Mouse (Mus musculus): ENCODE data around the gene Tnfrsf25.
A peak's percentile ranks its signal among the peaks of the same experiment; 100 is the strongest.

The Tnfrsf25 gene

DNA sequence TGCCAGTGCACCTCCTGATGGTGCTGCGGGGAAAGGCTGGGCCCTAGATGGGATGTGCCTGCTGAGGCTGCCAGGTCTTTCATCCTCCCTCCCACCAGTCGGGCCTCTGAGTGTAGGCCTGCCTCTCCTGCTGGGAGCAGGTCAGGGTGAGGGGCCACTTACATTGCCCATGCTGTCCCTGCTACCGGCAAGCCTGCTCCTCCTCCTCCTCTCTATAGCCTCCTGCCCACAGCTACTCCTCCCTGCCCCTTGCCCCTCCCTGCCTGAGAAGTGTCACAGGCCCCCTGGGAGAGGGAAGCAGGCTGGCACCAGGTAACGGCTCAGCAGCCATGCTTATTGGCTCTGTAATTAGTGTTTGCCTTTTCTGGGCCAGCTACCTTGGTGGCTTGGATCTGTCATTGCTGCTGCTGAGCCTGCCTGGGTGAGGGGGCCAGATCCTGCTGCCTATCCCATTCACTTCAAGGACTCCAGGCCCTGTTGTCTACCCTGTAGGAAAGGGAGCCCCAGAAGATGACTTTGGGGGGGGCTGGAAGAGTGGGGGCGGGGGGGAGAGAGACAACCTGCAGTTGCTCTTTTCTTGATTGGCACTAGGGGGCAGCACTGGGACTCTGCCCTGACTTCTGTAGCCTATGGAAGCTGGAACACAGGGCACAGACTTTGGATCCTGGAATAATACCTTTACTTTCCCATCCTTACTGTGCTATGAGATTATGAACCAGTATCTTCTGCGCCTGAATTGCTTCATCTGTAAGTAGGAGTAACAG is 20.6 kb downstream of the Tnfrsf25 start:
- Histone ChIP-seq H3K4me1 (replicated peaks; ENCODE audit: low read depth, low read length) (peaks cover 59% of the 10 kb centered on the region), H3K36me3 (ENCODE audit: insufficient read depth, low read length) (no peaks in the 10 kb centered on the region), H3K9me3 (ENCODE audit: low read length) (no peaks in the 10 kb centered on the region), H3K27me3 (ENCODE audit: insufficient read depth, low read length) (peaks cover 41% of the 10 kb centered on the region), H3K4me3 (replicated peaks; ENCODE audit: low read length) (no peak overlapping the region)
- TF ChIP-seq NANOG (IDR thresholded peaks at IDR 0.05; ENCODE audit: borderline replicate concordance, low read length) (no peak), POU5F1 (IDR thresholded peaks at IDR 0.05; ENCODE audit: borderline replicate concordance, low read length) (no peak), CTCF (conservative IDR thresholded peaks at IDR 0.05; ENCODE audit: low read length) (peak; percentile 54)

- Histone ChIP-seq H3K4me1 (replicated peaks; ENCODE audit: low read depth, low read length) (peaks cover 53% of the 10 kb centered on the region), H3K4me3 (replicated peaks; ENCODE audit: low read length) (no peak overlapping the region), H3K9me3 (ENCODE audit: low read length) (no peaks in the 10 kb centered on the region), H3K36me3 (ENCODE audit: insufficient read depth, low read length) (no peaks in the 10 kb centered on the region), H3K27me3 (ENCODE audit: insufficient read depth, low read length) (peaks cover 40% of the 10 kb centered on the region)
- no peak for TF ChIP-seq POU5F1 (IDR thresholded peaks at IDR 0.05; ENCODE audit: borderline replicate concordance, low read length)
- TF ChIP-seq CTCF (conservative IDR thresholded peaks at IDR 0.05; ENCODE audit: low read length) = no peak
- TF ChIP-seq NANOG (IDR thresholded peaks at IDR 0.05; ENCODE audit: borderline replicate concordance, low read length) = no peak
Measured at GRCm38 (mm10) chr4:152136876-152137250, 21.1 kb downstream of the Tnfrsf25 start.

- Histone ChIP-seq H3K36me3 (ENCODE audit: insufficient read depth, low read length) (no peaks in the 10 kb centered on the region), H3K27me3 (ENCODE audit: insufficient read depth, low read length) (peaks cover 26% of the 10 kb centered on the region), H3K9me3 (ENCODE audit: low read length) (no peaks in the 10 kb centered on the region), H3K4me1 (replicated peaks; ENCODE audit: low read depth, low read length) (peaks cover 35% of the 10 kb centered on the region), H3K4me3 (replicated peaks; ENCODE audit: low read length) (peak overlapping the region; percentile 87)
- TF ChIP-seq CTCF (conservative IDR thresholded peaks at IDR 0.05; ENCODE audit: low read length) (peak; percentile 37), NANOG (IDR thresholded peaks at IDR 0.05; ENCODE audit: borderline replicate concordance, low read length) (no peak), POU5F1 (IDR thresholded peaks at IDR 0.05; ENCODE audit: borderline replicate concordance, low read length) (no peak)
Measured at GRCm38 (mm10) chr4:152138497-152139260, 22.9 kb downstream of the Tnfrsf25 start.

DNA sequence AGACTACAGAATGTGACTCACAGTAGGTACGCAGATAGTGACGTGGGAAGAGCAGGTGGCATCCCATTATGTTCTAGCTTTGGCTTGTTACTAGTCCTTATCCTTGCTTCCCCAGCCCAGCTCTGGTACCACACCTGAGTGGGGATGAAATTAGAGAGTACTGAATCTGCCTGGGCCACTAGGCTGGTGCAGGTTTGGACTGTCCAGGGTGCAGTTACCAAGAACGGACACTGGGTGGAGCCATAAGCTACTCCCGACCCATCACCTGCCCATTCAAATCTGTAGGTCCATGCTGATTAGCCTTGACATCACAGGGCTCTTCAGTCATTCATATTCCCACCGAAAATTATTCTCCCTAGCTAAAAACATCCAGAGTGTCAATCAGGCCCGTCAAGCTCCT is 24.7 kb downstream of the Tnfrsf25 start:
- Histone ChIP-seq H3K4me3 (replicated peaks; ENCODE audit: low read length) (no peak overlapping the region), H3K36me3 (ENCODE audit: insufficient read depth, low read length) (no peaks in the 10 kb centered on the region)

DNA sequence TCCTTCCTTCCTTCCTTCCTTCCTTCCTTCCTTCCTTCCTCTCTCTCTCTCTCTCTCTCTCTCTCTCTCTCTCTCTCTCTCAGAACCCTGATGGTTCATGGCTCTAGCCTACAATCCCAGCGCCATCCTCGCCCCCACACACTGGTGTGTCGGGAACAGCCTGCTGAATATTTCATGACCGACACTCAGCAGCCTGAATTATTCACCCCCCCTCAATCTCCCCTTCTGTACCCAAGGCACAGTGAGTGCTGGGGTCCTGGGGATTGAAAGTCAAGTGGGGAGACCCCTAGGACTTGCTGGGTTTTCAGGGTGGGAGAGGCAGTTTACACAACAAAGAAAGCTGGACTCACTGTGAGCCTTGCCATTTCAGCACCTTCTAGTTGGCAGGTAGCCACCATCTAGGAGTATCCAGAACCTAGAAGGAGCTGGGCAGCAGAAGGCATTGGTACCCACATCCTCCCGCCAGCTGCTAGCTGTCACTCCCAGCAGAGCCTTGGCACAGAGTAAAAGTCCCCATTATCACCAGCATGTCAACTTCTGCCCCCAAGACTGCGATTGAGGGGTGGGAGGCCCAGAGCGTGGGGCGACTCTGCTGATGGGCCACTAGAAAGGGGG is 25.9 kb downstream of the Tnfrsf25 start:
- Histone ChIP-seq H3K27me3 (ENCODE audit: insufficient read depth, low read length) (peaks cover 33% of the 10 kb centered on the region), H3K36me3 (ENCODE audit: insufficient read depth, low read length) (no peaks in the 10 kb centered on the region), H3K4me1 (replicated peaks; ENCODE audit: low read depth, low read length) (peaks cover 19% of the 10 kb centered on the region), H3K9me3 (ENCODE audit: low read length) (no peaks in the 10 kb centered on the region), H3K4me3 (replicated peaks; ENCODE audit: low read length) (no peak overlapping the region)
- TF ChIP-seq POU5F1 (IDR thresholded peaks at IDR 0.05; ENCODE audit: borderline replicate concordance, low read length) (no peak), NANOG (IDR thresholded peaks at IDR 0.05; ENCODE audit: borderline replicate concordance, low read length) (no peak), CTCF (conservative IDR thresholded peaks at IDR 0.05; ENCODE audit: low read length) (no peak)

More for the DNA sequence above, 24.7 kb downstream of the Tnfrsf25 start:
- peaks cover 26% of the 10 kb centered on the region for H3K27me3 ChIP-seq (ENCODE audit: insufficient read depth, low read length)
- no peaks in the 10 kb centered on the region for H3K9me3 ChIP-seq (ENCODE audit: low read length)
- peaks cover 20% of the 10 kb centered on the region for H3K4me1 ChIP-seq (replicated peaks; ENCODE audit: low read depth, low read length)
- TF ChIP-seq CTCF (conservative IDR thresholded peaks at IDR 0.05; ENCODE audit: low read length) = peak; percentile 93
- no peak for TF ChIP-seq POU5F1 (IDR thresholded peaks at IDR 0.05; ENCODE audit: borderline replicate concordance, low read length)

GRCm38 (mm10) chr4:152143632-152144031 is 27.9 kb downstream of the Tnfrsf25 start:
- no peak overlapping the region for H3K4me3 ChIP-seq (replicated peaks; ENCODE audit: low read length)
- H3K9me3 ChIP-seq (ENCODE audit: low read length) = no peaks in the 10 kb centered on the region
- H3K27me3 ChIP-seq (ENCODE audit: insufficient read depth, low read length) = peaks cover 40% of the 10 kb centered on the region
- TF ChIP-seq NANOG (IDR thresholded peaks at IDR 0.05; ENCODE audit: borderline replicate concordance, low read length) = no peak
- TF ChIP-seq CTCF (conservative IDR thresholded peaks at IDR 0.05; ENCODE audit: low read length) = peak; percentile 61
- H3K4me1 ChIP-seq (replicated peaks; ENCODE audit: low read depth, low read length) = peaks cover 17% of the 10 kb centered on the region
- H3K36me3 ChIP-seq (ENCODE audit: insufficient read depth, low read length) = no peaks in the 10 kb centered on the region

DNA sequence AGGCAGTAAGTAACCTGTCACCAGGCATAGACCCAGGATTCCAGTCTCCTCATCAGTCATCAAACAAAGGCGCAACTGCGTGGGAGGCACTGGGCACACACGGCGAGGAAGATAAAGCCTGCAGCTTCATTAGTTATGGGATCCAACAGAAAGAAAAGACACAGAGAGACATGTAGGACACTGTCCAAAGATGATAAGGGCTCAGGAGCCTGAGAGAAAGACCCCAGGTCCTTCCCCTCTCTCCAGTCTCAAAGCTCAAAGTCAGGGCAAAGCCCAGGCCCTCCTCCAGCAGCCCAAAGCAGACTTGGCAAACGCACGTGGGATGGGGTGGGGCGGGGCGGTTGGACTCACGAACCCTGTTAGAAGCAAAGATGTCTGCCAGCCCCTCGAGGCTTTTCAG is 29.7 kb downstream of the Tnfrsf25 start:
- H3K27me3 ChIP-seq (ENCODE audit: insufficient read depth, low read length) = peaks cover 58% of the 10 kb centered on the region
- H3K4me1 ChIP-seq (replicated peaks; ENCODE audit: low read depth, low read length) = peaks cover 17% of the 10 kb centered on the region
- H3K9me3 ChIP-seq (ENCODE audit: low read length) = no peaks in the 10 kb centered on the region
- TF ChIP-seq NANOG (IDR thresholded peaks at IDR 0.05; ENCODE audit: borderline replicate concordance, low read length) (no peak), POU5F1 (IDR thresholded peaks at IDR 0.05; ENCODE audit: borderline replicate concordance, low read length) (no peak)
- no peak overlapping the region for H3K4me3 ChIP-seq (replicated peaks; ENCODE audit: low read length)
- H3K36me3 ChIP-seq (ENCODE audit: insufficient read depth, low read length) = no peaks in the 10 kb centered on the region

DNA sequence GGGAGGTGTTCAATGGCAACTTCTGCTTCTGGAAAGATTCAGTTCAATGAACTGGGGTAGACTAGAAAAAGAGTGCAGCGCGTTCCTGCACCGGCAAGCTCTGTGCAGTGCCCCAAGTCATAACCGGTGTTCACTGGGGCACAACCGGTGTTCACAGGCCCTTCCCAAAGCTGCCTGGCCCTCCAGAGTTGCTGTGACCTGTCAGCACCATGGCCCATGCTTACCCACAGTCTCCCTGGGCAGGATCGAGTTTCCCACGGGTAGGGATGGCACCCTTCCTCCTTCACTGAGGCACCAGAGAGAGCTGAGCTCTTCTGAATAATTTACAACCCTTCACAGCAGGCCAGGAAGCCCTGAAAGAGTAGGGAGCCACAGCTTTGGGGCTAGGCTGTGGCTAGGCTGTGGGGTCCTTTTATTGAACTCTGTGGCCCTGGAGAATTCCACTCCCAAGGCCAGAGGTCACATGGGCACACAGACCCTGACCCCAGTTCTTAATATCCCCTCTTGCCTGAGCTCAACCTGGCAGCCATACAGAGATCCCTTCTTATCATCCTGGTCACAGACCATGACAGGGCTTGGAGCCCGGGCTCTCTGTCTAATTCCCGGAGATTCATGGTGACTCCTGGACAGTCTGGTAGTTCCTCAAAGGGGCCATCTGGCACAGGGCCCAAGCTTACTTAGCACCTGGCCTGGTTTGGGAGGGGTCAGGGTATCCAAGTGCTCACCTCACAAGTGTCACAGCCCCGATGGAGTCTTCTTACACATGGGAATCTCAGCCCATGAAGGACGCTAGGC is 30.5 kb downstream of the Tnfrsf25 start:
- peaks cover 20% of the 10 kb centered on the region for H3K4me1 ChIP-seq (replicated peaks; ENCODE audit: low read depth, low read length)
- H3K9me3 ChIP-seq (ENCODE audit: low read length) = no peaks in the 10 kb centered on the region
- H3K27me3 ChIP-seq (ENCODE audit: insufficient read depth, low read length) = peaks cover 59% of the 10 kb centered on the region
- no peak overlapping the region for H3K4me3 ChIP-seq (replicated peaks; ENCODE audit: low read length)
- H3K36me3 ChIP-seq (ENCODE audit: insufficient read depth, low read length) = no peaks in the 10 kb centered on the region
- TF ChIP-seq NANOG (IDR thresholded peaks at IDR 0.05; ENCODE audit: borderline replicate concordance, low read length) (no peak), CTCF (conservative IDR thresholded peaks at IDR 0.05; ENCODE audit: low read length) (no peak), POU5F1 (IDR thresholded peaks at IDR 0.05; ENCODE audit: borderline replicate concordance, low read length) (no peak)
